Mouse (Mus musculus) kidney, adult 18-20 months (tissue): Measurements from ENCODE around the gene Serpina11.
"Not testable (repeated sequence)": the region's sequence is repeated elsewhere in the genome, so short reads cannot be mapped to it uniquely, and the experiment has no call there.

Experiments used
- DNase-seq: peaks from one replicate; pipeline ENCODE4 v3.0.0; 2021

Gene Serpina11

DNA sequence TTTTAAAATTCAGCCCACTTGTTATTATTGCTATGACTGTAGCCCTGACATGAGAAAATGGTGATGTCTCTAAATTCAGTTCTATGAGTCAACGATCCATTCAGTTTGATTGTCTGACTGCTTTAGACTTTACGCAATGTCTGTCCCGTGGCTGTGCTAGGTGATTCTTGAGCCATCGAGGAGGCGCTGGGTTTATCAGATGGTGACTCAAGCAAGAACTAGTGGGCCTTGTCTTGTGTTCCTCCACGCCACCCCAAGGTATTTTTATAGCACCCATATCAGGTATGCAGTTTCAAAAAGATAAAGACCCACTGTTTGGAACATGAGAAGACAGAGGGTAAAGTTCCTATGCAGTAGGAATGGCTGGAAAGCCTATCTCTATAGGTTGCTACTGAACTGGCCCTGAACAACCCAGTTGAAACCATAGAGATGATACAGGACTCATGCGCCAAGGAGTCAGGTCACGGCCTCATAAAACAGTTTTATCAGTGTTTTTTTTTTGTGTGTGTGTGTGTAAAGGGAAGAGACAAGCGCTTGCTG, 20.1 kb downstream of the Serpina11 start:
- no peak for DNase-seq

DNA sequence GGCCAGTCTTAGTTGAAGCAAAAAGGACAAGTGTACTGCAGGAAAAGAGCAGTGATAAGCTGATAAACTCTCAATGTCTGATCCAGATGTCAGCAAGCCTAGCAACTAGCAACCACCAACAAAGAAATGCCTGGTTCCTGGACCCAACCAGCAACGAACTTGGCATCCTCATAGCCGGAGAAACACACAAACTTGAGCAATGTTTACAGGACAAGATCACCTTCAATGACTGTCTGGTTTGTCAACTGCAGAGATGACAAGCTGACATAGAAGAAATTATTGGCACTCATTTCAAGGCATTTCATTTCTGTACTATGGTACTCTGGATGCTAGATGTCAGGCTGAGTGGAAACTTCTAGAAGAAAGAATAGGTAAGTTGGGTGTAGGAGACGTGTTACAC, 23.0 kb downstream of the Serpina11 start:
- no peak for DNase-seq

DNA sequence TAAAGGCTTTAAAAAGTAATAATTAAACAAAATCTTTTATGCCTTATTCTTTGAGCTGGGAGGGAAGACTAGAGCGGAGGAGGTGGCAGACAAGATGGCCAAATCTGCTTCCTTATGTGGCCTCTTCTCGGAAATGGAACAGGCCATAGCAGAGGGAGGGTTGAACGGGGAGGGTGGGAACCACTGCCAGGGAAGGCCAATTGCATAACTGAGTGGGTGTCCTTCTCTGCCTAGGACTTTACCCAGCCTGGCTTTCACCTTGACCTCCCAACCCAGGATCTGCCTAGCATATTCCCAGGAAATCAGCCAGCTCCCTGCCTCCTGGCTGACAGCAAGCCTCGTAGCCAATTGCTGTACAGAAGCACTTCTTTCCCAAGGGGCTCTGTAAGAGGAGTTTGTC, 26.5 kb downstream of the Serpina11 start:
- DNase-seq: no peak

DNA sequence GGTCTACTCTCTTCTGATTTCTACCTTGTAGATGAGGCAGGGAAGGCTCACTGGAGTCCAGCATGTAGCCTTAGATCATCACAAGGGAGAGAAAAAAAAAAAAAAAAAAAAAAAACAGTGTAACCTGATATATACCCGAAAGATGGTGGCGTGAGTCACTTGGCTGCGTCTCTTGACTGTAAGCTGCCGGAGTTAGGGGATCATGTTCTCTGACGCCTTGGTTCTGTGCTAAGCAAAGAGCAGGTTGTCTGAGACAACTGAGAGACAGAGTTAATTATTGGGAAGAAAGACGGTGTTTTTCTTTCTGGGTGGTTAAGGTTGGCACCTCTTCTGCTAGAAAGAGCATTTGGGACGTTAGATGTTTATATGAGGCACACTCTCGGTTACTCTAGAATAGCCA, 26.9 kb downstream of the Serpina11 start:
- DNase-seq: no peak

DNA sequence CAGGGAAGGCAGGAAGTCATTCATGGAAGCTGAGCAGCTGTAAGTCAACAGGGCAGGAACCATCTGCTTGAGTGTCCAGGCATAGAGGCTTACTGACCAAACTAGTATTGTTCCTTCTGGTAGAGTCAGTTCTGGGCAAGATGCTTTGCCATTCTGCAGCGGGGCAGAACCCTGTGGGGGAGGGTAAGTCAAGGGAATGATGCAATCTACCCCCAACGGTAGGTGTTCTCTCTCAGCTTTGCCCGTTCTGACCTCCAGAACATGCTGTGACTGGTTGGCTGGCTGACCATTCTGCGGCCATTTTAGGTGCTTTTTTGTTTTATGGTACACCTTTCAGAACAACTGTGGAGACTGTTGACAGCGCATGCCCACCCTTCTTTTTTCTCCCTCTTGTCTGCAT, 27.4 kb downstream of the Serpina11 start:
- DNase-seq: no peak

DNA sequence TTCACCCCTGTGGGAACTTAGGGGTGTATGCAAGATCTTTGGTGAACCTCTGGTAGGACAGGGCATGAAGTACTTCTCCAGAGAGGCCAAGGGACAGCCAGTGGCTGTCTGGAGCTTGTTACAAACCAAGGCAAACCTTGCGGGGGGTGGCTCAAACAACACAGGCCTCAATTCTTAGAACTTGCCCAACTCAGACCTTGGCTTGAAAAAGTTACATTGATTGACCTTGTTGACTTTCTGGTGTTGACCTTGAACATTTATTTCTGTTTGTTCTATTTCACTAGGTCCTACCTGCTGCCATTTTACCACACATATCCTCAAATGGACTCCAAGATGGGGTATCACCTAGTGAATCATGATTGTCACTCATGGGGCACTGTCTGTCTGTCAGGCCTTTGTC, 28.0 kb downstream of the Serpina11 start:
- DNase-seq: no peak

DNA sequence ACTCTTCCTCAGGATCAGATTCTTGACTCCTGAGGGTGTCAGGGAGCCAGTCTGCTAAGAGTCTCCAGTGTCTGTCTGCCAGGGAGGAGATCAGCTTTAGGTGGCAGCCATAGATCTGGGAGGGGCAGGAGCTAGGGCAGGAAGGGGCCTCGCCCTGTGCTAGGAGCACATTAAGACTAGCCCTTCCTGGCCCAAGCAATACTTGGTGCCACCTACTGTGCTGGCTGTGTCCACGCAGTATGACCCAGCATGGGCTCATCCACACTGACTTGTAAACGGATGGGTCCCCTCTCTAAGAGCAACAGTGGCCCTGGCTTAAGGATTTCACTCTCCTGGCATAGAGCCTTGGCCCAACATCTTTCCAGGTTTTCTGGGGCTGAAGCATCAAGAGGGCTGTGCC, 31.0 kb downstream of the Serpina11 start, which contains the start of gene Serpina1e:
Serpina1e (minus strand) TSS at position 178 of the 400 bp plus-strand sequence.
- no peak for DNase-seq

DNA sequence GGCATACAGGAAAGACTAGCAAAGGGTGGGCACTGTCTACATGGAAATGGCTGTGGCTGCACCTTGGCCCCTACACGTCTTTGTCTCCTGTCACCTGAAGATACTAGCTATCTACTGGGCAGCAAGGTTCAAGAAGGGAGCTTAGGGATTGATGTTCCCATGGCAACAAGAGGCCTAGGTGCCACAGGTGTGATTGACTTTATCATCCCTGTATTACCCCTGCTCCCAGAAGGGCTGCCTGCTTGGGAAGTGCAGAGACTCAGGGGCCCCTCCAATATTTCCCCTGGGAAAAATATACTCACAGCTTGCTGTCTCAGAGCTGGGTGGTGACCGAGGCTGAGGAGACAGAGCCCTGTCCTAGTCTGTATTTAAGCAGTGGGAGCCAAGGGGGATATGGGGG, 33.2 kb downstream of the Serpina11 start:
- DNase-seq: not testable (repeated sequence)

DNA sequence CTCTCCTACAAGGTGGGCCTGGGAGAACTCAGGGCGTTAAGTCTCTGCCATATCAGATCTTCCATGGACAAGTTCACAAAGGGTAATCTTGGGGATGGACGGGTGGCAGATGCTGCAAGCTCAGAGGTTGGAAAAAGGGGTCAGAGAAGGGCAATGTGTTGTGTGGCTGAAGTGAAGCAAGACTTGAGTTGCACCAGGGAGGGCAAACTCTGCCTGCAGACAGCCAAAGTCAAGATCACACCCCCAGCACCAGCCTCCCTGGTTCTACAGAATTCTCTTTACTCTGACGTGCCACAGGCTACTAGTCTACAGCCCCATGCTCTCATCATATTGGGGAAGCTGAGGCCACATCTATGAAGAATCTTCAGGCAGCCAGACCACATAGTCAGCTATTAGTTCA, 36.8 kb downstream of the Serpina11 start:
- not testable (repeated sequence) for DNase-seq

DNA sequence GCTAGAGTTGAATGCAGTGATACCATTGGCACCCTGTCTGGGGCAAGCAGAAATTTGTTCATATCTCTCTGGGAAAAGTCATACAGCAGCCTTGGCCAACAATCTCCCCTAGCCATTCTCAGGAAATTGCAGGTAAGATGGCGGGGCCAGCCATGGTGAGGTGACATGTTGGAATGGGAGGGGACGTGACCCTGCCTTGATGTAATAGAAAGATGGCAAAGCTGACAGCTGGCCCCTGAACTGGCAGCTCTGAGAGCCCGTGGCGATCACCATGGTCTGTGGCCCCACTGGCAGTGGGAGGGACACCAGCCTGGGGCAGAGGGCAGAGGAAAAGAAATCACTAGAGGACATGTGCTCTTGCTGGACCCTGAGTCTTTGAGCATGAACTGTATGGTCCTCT, 43.5 kb downstream of the Serpina11 start:
- DNase-seq: no peak
